Mouse (Mus musculus): ENCODE measurements around the gene Vars2.

DNA sequence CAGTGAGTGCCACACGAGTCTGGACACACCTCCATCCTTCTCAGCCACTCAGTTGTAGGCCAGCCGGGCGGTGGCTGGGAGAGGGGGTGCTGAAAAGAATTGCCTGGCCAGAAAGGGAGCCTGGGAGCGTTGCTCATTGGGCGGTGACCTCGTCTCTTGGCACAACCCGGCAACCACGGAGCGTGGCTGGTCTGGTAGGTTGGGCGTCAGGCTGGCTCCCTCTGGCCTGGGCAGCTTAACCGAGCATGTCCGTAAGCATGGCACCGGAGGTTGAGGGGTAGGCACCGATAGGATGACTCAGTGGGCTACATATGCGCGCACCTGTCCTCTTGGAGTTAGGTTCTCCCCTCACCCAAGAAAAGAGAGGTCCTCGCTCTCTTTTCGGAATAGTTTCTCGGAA is 32.5 kb upstream of the Vars2 start:
- no peak for TF ChIP-seq CTCF (IDR thresholded peaks at IDR 0.05; ENCODE audit: insufficient read depth, low read length)
- peak; percentile 67; the same call in 1 of the 2 replicates for TF ChIP-seq POLR2A (IDR thresholded peaks at IDR 0.05; ENCODE audit: borderline replicate concordance, extremely low read depth, low read depth, low read length)

Data from lung, adult 2 months (tissue).